Mouse (Mus musculus): ENCODE data around the gene Bcl2l2.
A peak's percentile ranks its signal among the peaks of the same experiment; 100 is the strongest.

The Bcl2l2 gene

GRCm38 (mm10) chr14:54883154-54884021 lies at the start of gene Bcl2l2, which contains the start of gene Gm20521:
Bcl2l2 (plus strand) TSS chr14:54883377.
Gm20521 (plus strand) TSS chr14:54883441.
- DNase-seq (ENCODE audit: low spot score in 2 of 2) = peak in 1 of 2 experiments; percentile 69

GRCm38 (mm10) chr14:54843461-54843860 lies 39.7 kb upstream of the Bcl2l2 start:
- peak in 1 of 2 experiments; percentile 7 for DNase-seq (ENCODE audit: low spot score in 2 of 2)

GRCm38 (mm10) chr14:54855726-54856125 lies 27.5 kb upstream of the Bcl2l2 start:
- no peak for DNase-seq (ENCODE audit: low spot score in 2 of 2)

- no peak for DNase-seq (ENCODE audit: low spot score in 2 of 2)
Measured at GRCm38 (mm10) chr14:54856703-54857102, 26.5 kb upstream of the Bcl2l2 start.

- DNase-seq (ENCODE audit: low spot score in 2 of 2) = no peak
Measured at GRCm38 (mm10) chr14:54857891-54858290, 25.3 kb upstream of the Bcl2l2 start.

GRCm38 (mm10) chr14:54860511-54860910 lies 22.7 kb upstream of the Bcl2l2 start:
- DNase-seq (ENCODE audit: low spot score in 2 of 2) = peak in 1 of 2 experiments; percentile 76

GRCm38 (mm10) chr14:54863501-54864312 lies 19.5 kb upstream of the Bcl2l2 start:
- DNase-seq (ENCODE audit: low spot score in 2 of 2) = peak; percentile 70 to 93

- no peak for DNase-seq (ENCODE audit: low spot score in 2 of 2)
Measured at GRCm38 (mm10) chr14:54864313-54865036, 18.7 kb upstream of the Bcl2l2 start.

GRCm38 (mm10) chr14:54865626-54866025 lies 17.6 kb upstream of the Bcl2l2 start:
- DNase-seq (ENCODE audit: low spot score in 2 of 2) = no peak

GRCm38 (mm10) chr14:54866268-54866667 lies 16.9 kb upstream of the Bcl2l2 start:
- no peak for DNase-seq (ENCODE audit: low spot score in 2 of 2)

GRCm38 (mm10) chr14:54866936-54867335 lies 16.2 kb upstream of the Bcl2l2 start:
- DNase-seq (ENCODE audit: low spot score in 2 of 2) = no peak

- DNase-seq (ENCODE audit: low spot score in 2 of 2) = no peak
Measured at GRCm38 (mm10) chr14:54868026-54868425, 15.2 kb upstream of the Bcl2l2 start.

GRCm38 (mm10) chr14:54870861-54871260 lies 12.3 kb upstream of the Bcl2l2 start, which contains the start of gene Homez:
Homez (minus strand) TSS chr14:54870961.
- DNase-seq (ENCODE audit: low spot score in 2 of 2) = no peak

GRCm38 (mm10) chr14:54874165-54874564 lies 9.0 kb upstream of the Bcl2l2 start:
- no peak for DNase-seq (ENCODE audit: low spot score in 2 of 2)

GRCm38 (mm10) chr14:54875844-54876538 lies 7.2 kb upstream of the Bcl2l2 start:
- DNase-seq (ENCODE audit: low spot score in 2 of 2) = no peak

GRCm38 (mm10) chr14:54876539-54877047 lies 6.6 kb upstream of the Bcl2l2 start:
- peak; percentile 83 to 88 for DNase-seq (ENCODE audit: low spot score in 2 of 2)

- DNase-seq (ENCODE audit: low spot score in 2 of 2) = peak in 1 of 2 experiments; percentile 53
Measured at GRCm38 (mm10) chr14:54877048-54877715, 6.0 kb upstream of the Bcl2l2 start, which contains the start of gene Ppp1r3e. Ppp1r3e (minus strand) TSS chr14:54877550.

GRCm38 (mm10) chr14:54884022-54884712 lies 990 bp downstream of the Bcl2l2 start:
- no peak for DNase-seq (ENCODE audit: low spot score in 2 of 2)

GRCm38 (mm10) chr14:54885309-54885708 lies 2.1 kb downstream of the Bcl2l2 start:
- no peak for DNase-seq (ENCODE audit: low spot score in 2 of 2)

- no peak for DNase-seq (ENCODE audit: low spot score in 2 of 2)
Measured at GRCm38 (mm10) chr14:54892200-54892599, 9.0 kb downstream of the Bcl2l2 start, which contains the start of gene Pabpn1. Pabpn1 (plus strand) TSS chr14:54892500.
